Mouse (Mus musculus) erythroblast, embryonic 14.5 days (primary cell): ENCODE data around the gene D930048N14Rik.

Experiments used
- GATA1 ChIP-seq: IDR thresholded peaks from 2 replicates; pipeline ENCODE4 v1.6.1; 2012; ENCODE audit warnings: low read length, inconsistent platforms, mixed read lengths
- TAL1 ChIP-seq: IDR thresholded peaks from 3 replicates; pipeline ENCODE4 v1.6.1; 2012; ENCODE audit warnings: low read length, inconsistent platforms, mixed read lengths

DNA sequence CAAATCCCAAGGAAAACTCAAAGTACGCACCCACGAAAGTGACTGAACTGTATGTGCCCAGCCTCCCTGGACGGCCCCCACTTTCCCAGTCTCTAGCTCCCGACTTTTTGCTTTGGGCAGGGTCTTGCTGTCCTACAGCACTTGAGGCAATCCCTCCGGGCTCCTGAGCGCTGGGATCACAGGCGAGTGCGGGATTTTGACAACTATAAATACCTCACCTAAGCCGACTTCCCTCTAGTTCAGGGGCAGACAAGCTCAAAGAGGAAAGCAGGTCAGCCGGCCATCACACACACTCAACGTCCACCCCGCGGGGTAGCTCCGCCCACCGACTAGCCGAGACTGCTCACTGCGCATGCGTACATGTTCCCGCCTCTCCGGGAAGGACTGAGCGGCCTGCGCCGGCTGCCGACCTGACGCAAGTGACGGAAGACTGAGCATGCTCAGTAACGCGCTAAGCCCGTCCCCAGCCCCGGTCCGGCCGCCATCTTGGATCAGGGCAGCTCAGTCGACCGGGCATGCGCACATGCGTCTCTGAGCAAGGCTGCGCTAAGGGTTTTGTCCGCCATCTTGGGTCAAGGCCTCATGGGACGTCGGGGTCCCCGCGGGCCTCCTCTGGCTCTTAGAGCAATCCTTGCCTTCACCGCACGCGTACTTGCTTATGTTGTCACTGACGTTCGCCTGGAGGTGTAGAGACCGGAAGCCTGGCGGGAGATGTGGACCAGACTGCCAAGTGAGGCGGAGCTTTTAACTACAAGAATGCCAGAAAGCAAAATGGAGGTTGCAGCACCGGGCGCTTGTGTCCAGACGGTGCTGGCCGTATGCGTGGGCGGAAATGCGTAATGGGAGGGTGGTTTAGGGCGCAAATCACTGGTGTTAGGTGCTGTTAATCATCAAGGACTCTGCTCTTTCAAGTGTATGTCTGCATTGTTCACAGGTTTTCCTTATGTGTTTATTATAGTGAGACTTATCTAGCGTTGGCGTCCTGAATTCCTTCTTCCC lies 37.9 kb downstream of the D930048N14Rik start, which contains the start of gene 0610009B22Rik:
- TF ChIP-seq GATA1, result no peak
- TF ChIP-seq TAL1, result no peak
